Mouse (Mus musculus): Measurements from ENCODE around the gene Slc27a1. TPM values are rescaled to one million over a fixed set of nuclear protein-coding genes. Genes with fewer than 3 reads are reported as not detected.

Slc27a1 gene
- polyA plus RNA-seq, 1 experiment from 2014 or later: 23.3 TPM

- Histone ChIP-seq H3K9ac (peak overlapping the region; percentile 93), H3K4me2 (replicated peaks) (peak overlapping the region; percentile 87), H3K27ac (peak overlapping the region; percentile 99), H3K36me3 (no peaks in the 10 kb centered on the region), H3K9me3 (no peaks in the 10 kb centered on the region), H3K27me3 (replicated peaks) (no peaks in the 10 kb centered on the region), H3K4me3 (replicated peaks) (peak overlapping the region; percentile 88), H3K4me1 (replicated peaks) (peaks cover 29% of the 10 kb centered on the region)
- peak; percentile 72 for ATAC-seq
- 3% methylated on average over 60 of the region's 60 CpGs for WGBS
Observed at GRCm38 (mm10) chr8:71592374-71593170, 23.9 kb downstream of the Slc27a1 start.

GRCm38 (mm10) chr8:71593556-71594323 is 25.1 kb downstream of the Slc27a1 start:
- no peak overlapping the region for H3K4me3 ChIP-seq (replicated peaks)
- no peak overlapping the region for H3K27ac ChIP-seq
- no peak for ATAC-seq
- H3K4me2 ChIP-seq (replicated peaks): peak overlapping the region; percentile 87; the same call in 1 of the 2 replicates
- no peak overlapping the region for H3K9ac ChIP-seq
- H3K36me3 ChIP-seq: no peaks in the 10 kb centered on the region
- H3K27me3 ChIP-seq (replicated peaks): no peaks in the 10 kb centered on the region
- WGBS: 94% methylated on average over 8 of the region's 8 CpGs
- peaks cover 29% of the 10 kb centered on the region for H3K4me1 ChIP-seq (replicated peaks)
- no peaks in the 10 kb centered on the region for H3K9me3 ChIP-seq

GRCm38 (mm10) chr8:71594324-71594722 is 25.6 kb downstream of the Slc27a1 start:
- ATAC-seq: no peak
- Histone ChIP-seq H3K9ac (no peak overlapping the region), H3K4me1 (replicated peaks) (peaks cover 29% of the 10 kb centered on the region), H3K9me3 (no peaks in the 10 kb centered on the region), H3K27ac (no peak overlapping the region), H3K36me3 (no peaks in the 10 kb centered on the region), H3K27me3 (replicated peaks) (no peaks in the 10 kb centered on the region), H3K4me2 (replicated peaks) (no peak overlapping the region), H3K4me3 (replicated peaks) (no peak overlapping the region)
- WGBS: 95% methylated on average over 4 of the region's 4 CpGs

GRCm38 (mm10) chr8:71595862-71596261 is 27.2 kb downstream of the Slc27a1 start:
- WGBS: 10% methylated on average over 27 of the region's 27 CpGs
- Histone ChIP-seq H3K36me3 (no peaks in the 10 kb centered on the region), H3K4me2 (replicated peaks) (0 out of 2 replicates have a peak overlapping the region, but pooled peaks have one; percentile 11), H3K4me1 (replicated peaks) (peaks cover 27% of the 10 kb centered on the region), H3K27me3 (replicated peaks) (no peaks in the 10 kb centered on the region), H3K9ac (no peak overlapping the region), H3K27ac (no peak overlapping the region), H3K4me3 (replicated peaks) (no peak overlapping the region), H3K9me3 (no peaks in the 10 kb centered on the region)
- peak; percentile 22; the same call in 1 of the 2 replicates for ATAC-seq

GRCm38 (mm10) chr8:71596384-71596783 is 27.7 kb downstream of the Slc27a1 start:
- 54% methylated on average over 6 of the region's 6 CpGs for WGBS
- H3K4me1 ChIP-seq (replicated peaks): peaks cover 22% of the 10 kb centered on the region
- H3K27me3 ChIP-seq (replicated peaks): no peaks in the 10 kb centered on the region; the same call in 1 of the 2 replicates
- H3K4me2 ChIP-seq (replicated peaks): no peak overlapping the region
- no peak for ATAC-seq
- H3K9me3 ChIP-seq: no peaks in the 10 kb centered on the region
- H3K9ac ChIP-seq: no peak overlapping the region
- H3K27ac ChIP-seq: no peak overlapping the region
- no peak overlapping the region for H3K4me3 ChIP-seq (replicated peaks)
- H3K36me3 ChIP-seq: no peaks in the 10 kb centered on the region

- no peak for ATAC-seq
- H3K4me1 ChIP-seq (replicated peaks): peaks cover 21% of the 10 kb centered on the region
- H3K9me3 ChIP-seq: no peaks in the 10 kb centered on the region
- H3K4me2 ChIP-seq (replicated peaks): no peak overlapping the region
- WGBS: 78% methylated on average over 4 of the region's 4 CpGs
- no peak overlapping the region for H3K27ac ChIP-seq
- H3K27me3 ChIP-seq (replicated peaks): peaks cover 4% of the 10 kb centered on the region
- H3K9ac ChIP-seq: no peak overlapping the region
- H3K4me3 ChIP-seq (replicated peaks): no peak overlapping the region
- H3K36me3 ChIP-seq: no peaks in the 10 kb centered on the region
Observed at GRCm38 (mm10) chr8:71596798-71597197, 28.1 kb downstream of the Slc27a1 start.

GRCm38 (mm10) chr8:71597451-71597850 is 28.8 kb downstream of the Slc27a1 start, which contains the start of gene Fam129c:
Gene Fam129c, plus strand, starts transcription at chr8:71597648.
- no peak within 1 kb of the TSS for H3K27ac ChIP-seq
- H3K36me3 ChIP-seq: no peaks in the 10 kb centered on the region
- peaks cover 10% of the 10 kb centered on the region for H3K27me3 ChIP-seq (replicated peaks)
- H3K4me3 ChIP-seq (replicated peaks): no peak within 1 kb of the TSS
- no peaks in the 10 kb centered on the region for H3K9me3 ChIP-seq
- H3K4me2 ChIP-seq (replicated peaks): no peak within 1 kb of the TSS
- no peak for ATAC-seq
- peaks cover 28% of the 10 kb centered on the region for H3K4me1 ChIP-seq (replicated peaks)
- no peak within 1 kb of the TSS for H3K9ac ChIP-seq
- 87% methylated on average over 3 of the region's 3 CpGs for WGBS

GRCm38 (mm10) chr8:71598375-71598774 is 29.7 kb downstream of the Slc27a1 start:
- ATAC-seq: no peak
- H3K9ac ChIP-seq: no peak overlapping the region
- H3K27me3 ChIP-seq (replicated peaks): peaks cover 13% of the 10 kb centered on the region
- no peaks in the 10 kb centered on the region for H3K9me3 ChIP-seq
- no peak overlapping the region for H3K4me3 ChIP-seq (replicated peaks)
- no peaks in the 10 kb centered on the region for H3K36me3 ChIP-seq
- H3K4me2 ChIP-seq (replicated peaks): no peak overlapping the region
- H3K4me1 ChIP-seq (replicated peaks): peaks cover 27% of the 10 kb centered on the region
- no peak overlapping the region for H3K27ac ChIP-seq

- Histone ChIP-seq H3K4me3 (replicated peaks) (no peak overlapping the region), H3K4me1 (replicated peaks) (peaks cover 25% of the 10 kb centered on the region), H3K36me3 (no peaks in the 10 kb centered on the region), H3K9ac (no peak overlapping the region), H3K27ac (no peak overlapping the region), H3K27me3 (replicated peaks) (peaks cover 13% of the 10 kb centered on the region), H3K9me3 (no peaks in the 10 kb centered on the region), H3K4me2 (replicated peaks) (no peak overlapping the region)
- 93% methylated on average over 5 of the region's 5 CpGs for WGBS
- no peak for ATAC-seq
Observed at GRCm38 (mm10) chr8:71598841-71599240, 30.2 kb downstream of the Slc27a1 start.

GRCm38 (mm10) chr8:71601939-71602665 is 33.4 kb downstream of the Slc27a1 start:
- WGBS: 5% methylated on average over 65 of the region's 65 CpGs
- H3K4me1 ChIP-seq (replicated peaks): peaks cover 24% of the 10 kb centered on the region
- H3K27me3 ChIP-seq (replicated peaks): peaks cover 13% of the 10 kb centered on the region
- H3K36me3 ChIP-seq: no peaks in the 10 kb centered on the region; the same call in 1 of the 2 replicates
- H3K4me3 ChIP-seq (replicated peaks): peak overlapping the region; percentile 33
- H3K9me3 ChIP-seq: no peaks in the 10 kb centered on the region
- H3K27ac ChIP-seq: no peak overlapping the region
- H3K4me2 ChIP-seq (replicated peaks): peak overlapping the region; percentile 80
- H3K9ac ChIP-seq: peak overlapping the region; percentile 26
- peak; percentile 1 for ATAC-seq

GRCm38 (mm10) chr8:71602666-71603334 is 34.1 kb downstream of the Slc27a1 start:
- Histone ChIP-seq H3K9me3 (no peaks in the 10 kb centered on the region), H3K9ac (peak overlapping the region; percentile 26), H3K27ac (no peak overlapping the region), H3K4me3 (replicated peaks) (peak overlapping the region; percentile 33), H3K27me3 (replicated peaks) (peaks cover 13% of the 10 kb centered on the region), H3K4me2 (replicated peaks) (peak overlapping the region; percentile 80), H3K4me1 (replicated peaks) (peaks cover 24% of the 10 kb centered on the region), H3K36me3 (no peaks in the 10 kb centered on the region; the same call in 1 of the 2 replicates)
- ATAC-seq: peak; percentile 92
- under 1% methylated on average over 32 of the region's 32 CpGs for WGBS
